In the genomic region with DNA sequence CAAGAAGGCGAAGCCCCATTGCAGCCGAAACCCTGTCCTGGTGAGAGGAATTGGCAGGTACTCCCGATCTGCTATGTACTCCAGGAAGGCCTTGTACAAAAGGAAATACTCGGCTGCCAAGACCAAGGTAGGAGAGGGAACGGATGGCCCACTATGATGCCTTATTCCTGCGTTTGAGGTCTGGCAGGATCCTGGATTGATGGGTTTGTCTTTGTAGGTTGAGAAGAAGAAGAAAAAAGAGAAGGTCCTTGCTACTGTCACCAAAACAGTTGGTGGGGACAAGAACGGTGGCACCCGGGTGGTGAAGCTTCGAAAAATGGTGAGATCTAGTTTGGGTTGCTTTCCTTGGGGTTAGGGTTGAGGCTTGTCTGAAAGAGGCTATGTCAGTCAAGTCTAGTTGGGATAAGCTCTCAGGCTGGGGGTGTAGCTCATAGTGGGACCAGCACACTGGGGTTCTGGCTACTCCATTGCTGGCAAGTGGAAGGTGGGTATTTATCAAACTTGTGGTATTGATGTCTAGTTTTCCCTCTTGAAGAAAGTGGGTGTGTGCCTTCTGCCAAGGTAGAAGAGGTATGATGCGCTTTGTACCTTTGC, we compare ENCODE assay signal across 8 mouse cellular contexts. TPM values are rescaled to one million over a fixed set of nuclear protein-coding genes. Genes with fewer than 3 reads are reported as not detected.
DNase-seq lines count a peak whose midpoint lies in the region; ATAC-seq and TF ChIP-seq lines count a peak whose summit lies in the region.
"Not testable (repeated sequence)": the region's sequence is repeated elsewhere in the genome, so short reads cannot be mapped to it uniquely, and the experiment has no call there.

No protein-coding gene starts in this region.

- in situ Hi-C loops in ES-E14 (cut with MboI; ENCODE audit: low sequenced_read_pairs in 2 of 2, unreplicated experiment in 2 of 2) = not testable (repeated sequence)

- peaks cover 47% of the 10 kb centered on the region for H3K36me3 ChIP-seq in ES-E14 (ENCODE audit: control insufficient read depth, insufficient read depth, low read length, poor library complexity, severe bottlenecking)
- peaks cover 42% of the 10 kb centered on the region for H3K36me3 ChIP-seq in heart, embryonic 11.5 days (ENCODE audit: control insufficient read depth, insufficient read depth, low read length)
- peaks cover 48% of the 10 kb centered on the region for H3K36me3 ChIP-seq in hindbrain, embryonic 15.5 days
- H3K36me3 ChIP-seq in limb, embryonic 10.5 days = peaks cover 55% of the 10 kb centered on the region
- H3K36me3 ChIP-seq in liver, embryonic 16.5 days (ENCODE audit: control insufficient read depth, insufficient read depth) = peaks cover 46% of the 10 kb centered on the region
- H3K36me3 ChIP-seq in midbrain, embryonic 14.5 days (ENCODE audit: control insufficient read depth, insufficient read depth, low read length) = peaks cover 52% of the 10 kb centered on the region
- H3K36me3 ChIP-seq in stomach, embryonic 15.5 days = peaks cover 41% of the 10 kb centered on the region

- H3K4me2 ChIP-seq in heart, embryonic 11.5 days = peak overlapping the region; percentile 81
- H3K4me2 ChIP-seq in hindbrain, embryonic 15.5 days = peak overlapping the region; percentile 87
- peak overlapping the region; percentile 76 for H3K4me2 ChIP-seq in liver, embryonic 16.5 days (ENCODE audit: low read depth, low read length)
- H3K4me2 ChIP-seq in midbrain, embryonic 14.5 days (ENCODE audit: low read length) = peak overlapping the region; percentile 81
- peak overlapping the region; percentile 60 for H3K4me2 ChIP-seq in stomach, embryonic 15.5 days

- H3K9me3 ChIP-seq in ES-E14 (ENCODE audit: control insufficient read depth, insufficient read depth, low read depth, low read length); heart, embryonic 11.5 days (replicated peaks; ENCODE audit: control insufficient read depth, low read length); hindbrain, embryonic 15.5 days; limb, embryonic 10.5 days (replicated peaks); liver, embryonic 16.5 days (replicated peaks; ENCODE audit: control insufficient read depth, low read length); midbrain, embryonic 14.5 days (ENCODE audit: control insufficient read depth, low read length); stomach, embryonic 15.5 days: not testable (repeated sequence)

- not testable (repeated sequence) for H3K4me1 ChIP-seq in ES-E14 (ENCODE audit: control insufficient read depth in 2 of 2, insufficient read depth in 2 of 2, low read length in 2 of 2, poor library complexity in 1 of 2); midbrain, embryonic 14.5 days (ENCODE audit: control insufficient read depth, insufficient read depth, low read length)
- peaks cover 17% of the 10 kb centered on the region for H3K4me1 ChIP-seq in embryonic fibroblast, embryonic 13.5 days (ENCODE audit: control insufficient read depth, insufficient read depth, low read length)
- H3K4me1 ChIP-seq in heart, embryonic 11.5 days (ENCODE audit: control insufficient read depth, insufficient read depth, low read length) = peaks cover 16% of the 10 kb centered on the region
- peaks cover 28% of the 10 kb centered on the region for H3K4me1 ChIP-seq in hindbrain, embryonic 15.5 days (replicated peaks)
- H3K4me1 ChIP-seq in limb, embryonic 10.5 days = peaks cover 23% of the 10 kb centered on the region
- peaks cover 31% of the 10 kb centered on the region for H3K4me1 ChIP-seq in liver, embryonic 16.5 days (ENCODE audit: control insufficient read depth, low read depth, low read length)
- H3K4me1 ChIP-seq in stomach, embryonic 15.5 days = peaks cover 22% of the 10 kb centered on the region

- not testable (repeated sequence) for TF ChIP-seq POLR2A in embryonic fibroblast, embryonic 13.5 days (IDR thresholded peaks at IDR 0.05; ENCODE audit: low read depth, low read length)

- not testable (repeated sequence) for TF ChIP-seq CTCF in embryonic fibroblast, embryonic 13.5 days (IDR thresholded peaks at IDR 0.05; ENCODE audit: borderline replicate concordance, insufficient read depth, low read length)

- ATAC-seq in heart, embryonic 11.5 days (replicated peaks; ENCODE audit: insufficient number of reproducible peaks, low FRiP score, low TSS enrichment); hindbrain, embryonic 15.5 days (ENCODE audit: low FRiP score, low read depth); liver, embryonic 16.5 days (ENCODE audit: low read depth); midbrain, embryonic 14.5 days (ENCODE audit: low FRiP score, low TSS enrichment); stomach, embryonic 15.5 days (ENCODE audit: insufficient read depth, low FRiP score, low read depth): not testable (repeated sequence)

- not testable (repeated sequence) for DNase-seq in ES-E14 (ENCODE audit: low read depth, low spot score); limb, embryonic 10.5 days (ENCODE audit: low spot score); midbrain, embryonic 14.5 days

- H3K9ac ChIP-seq in ES-E14 (ENCODE audit: insufficient read depth, low read depth, low read length, poor library complexity, severe bottlenecking) = peak overlapping the region; percentile 97
- peak overlapping the region; percentile 82 for H3K9ac ChIP-seq in heart, embryonic 11.5 days (ENCODE audit: low read depth, low read length)
- H3K9ac ChIP-seq in hindbrain, embryonic 15.5 days = peak overlapping the region; percentile 22; the same call in 1 of the 2 replicates
- H3K9ac ChIP-seq in liver, embryonic 16.5 days (ENCODE audit: low read depth, low read length) = peak overlapping the region; percentile 94
- not testable (repeated sequence) for H3K9ac ChIP-seq in midbrain, embryonic 14.5 days (replicated peaks; ENCODE audit: low read length); stomach, embryonic 15.5 days

- WGBS in heart, embryonic 11.5 days (ENCODE audit: insufficient replicate concordance) = 75% methylated on average over 8 of the region's 10 CpGs
- WGBS in hindbrain, embryonic 15.5 days = 78% methylated on average over 8 of the region's 10 CpGs
- 79% methylated on average over 9 of the region's 10 CpGs for WGBS in limb, embryonic 10.5 days
- 37% methylated on average over 8 of the region's 10 CpGs for WGBS in liver, embryonic 16.5 days (ENCODE audit: insufficient replicate concordance)
- WGBS in midbrain, embryonic 14.5 days = 83% methylated on average over 8 of the region's 10 CpGs
- 64% methylated on average over 8 of the region's 10 CpGs for WGBS in stomach, embryonic 15.5 days

- H3K27ac ChIP-seq in ES-E14 (ENCODE audit: insufficient read depth, low read depth, low read length, poor library complexity, severe bottlenecking); embryonic fibroblast, embryonic 13.5 days (ENCODE audit: insufficient read depth, low read length); heart, embryonic 11.5 days (ENCODE audit: low read depth, low read length); hindbrain, embryonic 15.5 days (replicated peaks); limb, embryonic 10.5 days; midbrain, embryonic 14.5 days (replicated peaks; ENCODE audit: low read depth, low read length); stomach, embryonic 15.5 days: not testable (repeated sequence)
- peak overlapping the region; percentile 1; the same call in 1 of the 2 replicates for H3K27ac ChIP-seq in liver, embryonic 16.5 days (ENCODE audit: low read length)

- H3K27me3 ChIP-seq in heart, embryonic 11.5 days (ENCODE audit: control insufficient read depth, insufficient read depth, low read length); hindbrain, embryonic 15.5 days; limb, embryonic 10.5 days (ENCODE audit: low read depth, poor library complexity, severe bottlenecking); liver, embryonic 16.5 days (ENCODE audit: control insufficient read depth, insufficient read depth, low read depth, low read length); midbrain, embryonic 14.5 days (ENCODE audit: control insufficient read depth, insufficient read depth, low read length); stomach, embryonic 15.5 days (replicated peaks): not testable (repeated sequence)

- peak overlapping the region; percentile 85 to 98 for H3K4me3 ChIP-seq in ES-E14 (ENCODE audit: insufficient read depth in 1 of 2, low read depth in 1 of 2, low read length in 2 of 2, poor library complexity in 1 of 2, severe bottlenecking in 1 of 2)
- peak overlapping the region; percentile 84 for H3K4me3 ChIP-seq in embryonic fibroblast, embryonic 13.5 days (ENCODE audit: insufficient read depth, low read length)
- H3K4me3 ChIP-seq in heart, embryonic 11.5 days (ENCODE audit: low read depth, low read length) = peak overlapping the region; percentile 89
- peak overlapping the region; percentile 75; the same call in 1 of the 2 replicates for H3K4me3 ChIP-seq in hindbrain, embryonic 15.5 days
- H3K4me3 ChIP-seq in limb, embryonic 10.5 days = peak overlapping the region; percentile 94
- H3K4me3 ChIP-seq in liver, embryonic 16.5 days (ENCODE audit: low read depth, low read length) = peak overlapping the region; percentile 94
- H3K4me3 ChIP-seq in midbrain, embryonic 14.5 days (replicated peaks; ENCODE audit: low read depth, low read length) = not testable (repeated sequence)
- peak overlapping the region; percentile 96 for H3K4me3 ChIP-seq in stomach, embryonic 15.5 days (replicated peaks)

RNA-seq across cellular contexts. Expression of gene Rpl6, which starts 1.4 kb away (rescaled TPM):
- total RNA-seq in ES-E14 (2012; rRNA removed) = 1,876 and 2,169 TPM in 2 replicates
- 1,069 and 1,098 TPM in 2 replicates for polyA plus RNA-seq in embryonic fibroblast, embryonic 13.5 days (2011; ENCODE audit: insufficient read length, low read depth, missing spikeins)
- 498 and 592 TPM in 2 replicates for polyA plus RNA-seq in heart, embryonic 11.5 days (2014; fragmentation: Nextera tagmentation; extraction: Ambion mirVana)
- polyA plus RNA-seq in hindbrain, embryonic 15.5 days (2015; fragmentation: Nextera tagmentation; extraction: Ambion mirVana) = 342 and 359 TPM in 2 replicates
- polyA plus RNA-seq in limb, embryonic 10.5 days (2016; fragmentation: Nextera tagmentation; extraction: Ambion mirVana) = 661 and 766 TPM in 2 replicates
- polyA plus RNA-seq in liver, embryonic 16.5 days (2015; fragmentation: Nextera tagmentation; extraction: Ambion mirVana) = 278 and 327 TPM in 2 replicates
- polyA plus RNA-seq in midbrain, embryonic 14.5 days (2014; fragmentation: Nextera tagmentation; extraction: Ambion mirVana) = 432 and 438 TPM in 2 replicates
- 603 and 609 TPM in 2 replicates for polyA plus RNA-seq in stomach, embryonic 15.5 days (2015; fragmentation: Nextera tagmentation; extraction: Ambion mirVana)

RNA-seq across cellular contexts. Expression of gene Hectd4, which starts 14.4 kb away (rescaled TPM):
- 14.2 and 22.4 TPM in 2 replicates for total RNA-seq in ES-E14 (2012; rRNA removed)
- 17.2 and 18.0 TPM in 2 replicates for polyA plus RNA-seq in embryonic fibroblast, embryonic 13.5 days (2011; ENCODE audit: insufficient read length, low read depth, missing spikeins)
- polyA plus RNA-seq in heart, embryonic 11.5 days (2014; fragmentation: Nextera tagmentation; extraction: Ambion mirVana) = 5.3 and 7.3 TPM in 2 replicates
- 19.0 and 20.6 TPM in 2 replicates for polyA plus RNA-seq in hindbrain, embryonic 15.5 days (2015; fragmentation: Nextera tagmentation; extraction: Ambion mirVana)
- polyA plus RNA-seq in limb, embryonic 10.5 days (2016; fragmentation: Nextera tagmentation; extraction: Ambion mirVana) = 4.2 and 5.1 TPM in 2 replicates
- polyA plus RNA-seq in liver, embryonic 16.5 days (2015; fragmentation: Nextera tagmentation; extraction: Ambion mirVana) = 8.5 and 8.7 TPM in 2 replicates
- polyA plus RNA-seq in midbrain, embryonic 14.5 days (2014; fragmentation: Nextera tagmentation; extraction: Ambion mirVana) = 32.1 and 35.4 TPM in 2 replicates
- 4.8 and 5.6 TPM in 2 replicates for polyA plus RNA-seq in stomach, embryonic 15.5 days (2015; fragmentation: Nextera tagmentation; extraction: Ambion mirVana)

RNA-seq across cellular contexts. Expression of gene Ptpn11, which starts 14.4 kb away (rescaled TPM):
- 26.3 and 40.2 TPM in 2 replicates for total RNA-seq in ES-E14 (2012; rRNA removed)
- polyA plus RNA-seq in embryonic fibroblast, embryonic 13.5 days (2011; ENCODE audit: insufficient read length, low read depth, missing spikeins) = 90.6 and 103 TPM in 2 replicates
- 23.7 and 33.8 TPM in 2 replicates for polyA plus RNA-seq in heart, embryonic 11.5 days (2014; fragmentation: Nextera tagmentation; extraction: Ambion mirVana)
- polyA plus RNA-seq in hindbrain, embryonic 15.5 days (2015; fragmentation: Nextera tagmentation; extraction: Ambion mirVana) = 20.0 and 22.9 TPM in 2 replicates
- 23.6 and 24.9 TPM in 2 replicates for polyA plus RNA-seq in limb, embryonic 10.5 days (2016; fragmentation: Nextera tagmentation; extraction: Ambion mirVana)
- polyA plus RNA-seq in liver, embryonic 16.5 days (2015; fragmentation: Nextera tagmentation; extraction: Ambion mirVana) = 6.6 and 7.0 TPM in 2 replicates
- 29.7 and 32.7 TPM in 2 replicates for polyA plus RNA-seq in midbrain, embryonic 14.5 days (2014; fragmentation: Nextera tagmentation; extraction: Ambion mirVana)
- polyA plus RNA-seq in stomach, embryonic 15.5 days (2015; fragmentation: Nextera tagmentation; extraction: Ambion mirVana) = 17.8 and 19.6 TPM in 2 replicates
